Mouse (Mus musculus) olfactory bulb, adult 2 months (tissue): ENCODE measurements around the gene Mbd4. TPM values are rescaled to one million over a fixed set of nuclear protein-coding genes. Genes with fewer than 3 reads are reported as not detected.
A peak's percentile ranks its signal among the peaks of the same experiment; 100 is the strongest.

Source experiments
- H3K27ac ChIP-seq: fragments of 200-500 bp; 2 replicates; pipeline ENCODE4 v1.5.1; 2012; ENCODE audit warnings: low read depth, low read length; ENCODE audit not compliant: insufficient read depth
- H3K4me1 ChIP-seq: fragments of 200-500 bp; 2 replicates; pipeline ENCODE4 v1.6.1; 2012; ENCODE audit warnings: low read length; ENCODE audit not compliant: control insufficient read depth, insufficient read depth
- H3K4me3 ChIP-seq: fragments of 200-500 bp; 2 replicates; pipeline ENCODE4 v1.5.1; 2012; ENCODE audit warnings: mild to moderate bottlenecking, low read depth, low read length, moderate library complexity; ENCODE audit not compliant: insufficient read depth
- CTCF ChIP-seq: fragments of 200-500 bp; IDR thresholded peaks from 2 replicates; pipeline ENCODE4 v1.5.1; 2012; ENCODE audit warnings: low read depth, mild to moderate bottlenecking, low read length, moderate library complexity; ENCODE audit not compliant: insufficient read depth
- POLR2A ChIP-seq: fragments of 200-500 bp; IDR thresholded peaks from 2 replicates; pipeline ENCODE4 v1.6.1; 2012; ENCODE audit warnings: mild to moderate bottlenecking, low read depth, low read length, moderate library complexity; ENCODE audit not compliant: insufficient read depth
- WGBS: fragments of 180-500 bp; shearing (Covaris S2); methylation state at CpG from one replicate; pipeline ENCODE4 v1.1.7; 2018; 5-methylcytosine and 5-hydroxymethylcytosine counted together
- polyA plus RNA-seq: library from polyadenylated mRNA; stranded (reverse); fragments of >200 nt; gene quantifications from 2 replicates; pipeline ENCODE4 v1.2.4, GENCODE M21; 2012; ENCODE audit warnings: low replicate concordance; ENCODE audit not compliant: missing spikeins, insufficient read depth, insufficient read length

Gene Mbd4
- polyA plus RNA-seq: not detected in 2 replicates

DNA sequence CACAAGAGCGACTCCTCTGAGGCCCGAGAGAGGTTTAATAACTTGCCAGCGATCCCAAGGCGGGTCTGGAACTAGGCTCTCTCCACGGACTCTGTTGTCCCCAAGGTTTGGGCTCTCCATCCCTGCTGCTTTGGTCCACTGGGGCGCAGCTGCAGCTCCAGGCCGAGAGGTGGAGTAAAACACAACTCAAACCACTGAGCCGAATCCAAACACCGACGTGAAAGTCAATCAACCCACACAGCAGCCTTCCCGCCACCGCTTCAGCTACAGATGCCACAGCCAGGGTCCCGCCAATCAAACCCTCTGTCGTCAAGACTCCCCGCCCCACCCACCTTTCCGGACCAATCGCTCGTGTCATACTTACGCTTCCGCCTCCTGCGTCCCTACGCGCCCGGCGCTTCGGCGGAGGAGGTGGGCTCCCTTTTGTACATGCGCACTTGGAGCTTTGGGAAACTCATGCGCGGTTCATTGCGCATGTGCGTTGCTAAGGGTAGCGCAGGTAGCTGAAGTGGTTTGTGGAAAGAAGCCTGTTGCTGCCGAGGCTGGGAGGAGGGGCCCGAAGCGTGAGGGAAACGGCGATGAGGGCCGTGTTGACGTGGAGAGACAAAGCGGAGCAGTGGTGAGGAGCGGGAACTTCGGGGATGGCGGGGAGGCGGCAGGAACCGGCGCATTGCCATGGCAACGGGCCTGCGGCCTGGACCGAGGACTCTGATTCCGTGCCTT lies at the start of gene Mbd4, which contains the start of gene Ift122:
TSS of gene Mbd4 (minus strand) at position 281 of the 723 bp plus-strand sequence.
TSS of gene Ift122 (plus strand) at position 380 of the 723 bp plus-strand sequence.
- H3K4me1 ChIP-seq: peaks cover 5% of the 10 kb centered on the region; the same call in 1 of the 2 replicates
- TF ChIP-seq CTCF (no peak), POLR2A (no peak; the same call in none of the 2 replicates)
- WGBS: under 1% methylated on average over 51 of the region's 51 CpGs
- H3K4me3 ChIP-seq: peak within 1 kb of the TSS; percentile 89
- H3K27ac ChIP-seq: peak within 1 kb of the TSS; percentile 81

- WGBS: 53% methylated on average over 3 of the region's 3 CpGs
- no peak for TF ChIP-seq CTCF
- TF ChIP-seq POLR2A: no peak
- H3K4me3 ChIP-seq: no peak overlapping the region
- H3K27ac ChIP-seq: no peak overlapping the region
- peaks cover 8% of the 10 kb centered on the region; the same call in 1 of the 2 replicates for H3K4me1 ChIP-seq
Observed at GRCm38 (mm10) chr6:115902545-115902944, 49.4 kb upstream of the Mbd4 start.

DNA sequence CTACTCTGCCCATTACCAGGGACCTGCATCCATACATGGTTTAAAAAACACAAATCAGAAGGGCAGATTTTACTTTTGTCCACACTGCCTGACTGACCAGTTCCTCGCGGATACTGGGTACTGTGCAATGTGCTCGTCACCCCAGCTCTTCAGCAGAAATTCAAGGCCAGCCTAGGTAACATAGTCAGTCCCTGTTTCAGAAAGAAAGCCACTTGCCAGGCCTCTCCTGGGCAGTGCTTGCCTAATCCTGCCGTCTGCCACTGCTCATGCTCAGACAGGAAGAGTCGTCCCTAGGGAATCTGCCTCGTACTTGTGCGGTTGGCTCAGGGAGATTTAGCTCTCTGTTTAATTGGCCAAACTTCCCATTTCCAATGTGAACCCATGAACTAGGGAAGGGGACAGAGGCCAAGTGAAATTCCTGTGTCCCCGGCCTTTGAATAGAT lies 48.3 kb upstream of the Mbd4 start:
- no peak for TF ChIP-seq POLR2A
- TF ChIP-seq CTCF: no peak
- Histone ChIP-seq H3K27ac (no peak overlapping the region), H3K4me3 (no peak overlapping the region), H3K4me1 (peaks cover 11% of the 10 kb centered on the region)
- 80% methylated on average over 8 of the region's 8 CpGs for WGBS

DNA sequence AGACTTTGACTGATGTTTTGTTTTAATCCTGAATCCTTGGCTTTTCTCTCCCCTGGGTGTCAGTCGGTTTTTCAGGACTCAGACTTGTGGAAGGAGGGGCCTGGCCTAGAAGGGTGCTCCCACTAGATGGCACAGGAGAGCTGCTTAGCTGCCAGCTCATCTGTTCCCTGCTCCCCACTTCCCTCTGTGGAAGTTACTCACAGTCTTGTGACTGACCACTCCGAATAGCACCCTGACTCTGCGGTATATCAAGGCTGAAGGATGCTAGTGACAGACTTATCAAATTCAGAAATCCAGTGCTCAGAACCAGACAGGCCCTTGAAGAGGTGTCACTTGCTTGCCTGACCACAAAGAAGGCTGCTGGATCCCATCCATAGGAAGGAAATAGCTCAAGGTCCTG lies 47.9 kb upstream of the Mbd4 start:
- no peak overlapping the region for H3K4me3 ChIP-seq
- WGBS: 8% methylated on average over 3 of the region's 3 CpGs
- TF ChIP-seq POLR2A (no peak), CTCF (peak; percentile 76)
- peaks cover 11% of the 10 kb centered on the region for H3K4me1 ChIP-seq
- H3K27ac ChIP-seq: no peak overlapping the region

DNA sequence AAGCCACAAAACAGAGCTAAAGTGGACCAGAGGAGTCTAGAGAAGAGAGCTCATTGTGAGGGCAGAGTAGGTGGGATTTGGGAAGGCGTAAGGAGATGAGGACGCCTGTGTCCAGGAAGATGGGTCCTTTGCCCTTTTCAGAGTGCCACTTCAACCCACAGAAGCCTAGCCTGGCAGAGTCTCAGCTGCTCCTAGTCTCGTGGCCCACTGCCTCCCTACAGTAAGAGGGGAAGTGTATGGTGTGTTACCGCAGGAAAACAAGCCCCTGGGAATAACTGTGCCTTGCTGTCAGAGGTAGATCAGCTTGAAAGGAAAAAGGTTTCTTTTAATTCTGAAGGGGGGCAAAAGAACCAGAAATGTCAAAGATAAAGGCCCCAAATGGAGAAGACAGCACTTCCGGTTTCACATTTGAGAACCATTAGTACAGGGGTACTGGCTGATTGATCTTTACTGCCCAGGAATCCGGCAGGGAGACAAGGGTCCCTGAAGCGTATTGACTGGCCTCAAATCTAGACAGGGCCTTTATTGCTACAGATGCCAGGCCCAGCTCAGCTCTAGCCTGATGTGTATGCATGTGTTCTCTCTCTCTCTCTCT lies 44.9 kb upstream of the Mbd4 start:
- H3K4me3 ChIP-seq: no peak overlapping the region
- 81% methylated on average over 7 of the region's 7 CpGs for WGBS
- TF ChIP-seq CTCF (no peak), POLR2A (no peak)
- peaks cover 11% of the 10 kb centered on the region for H3K4me1 ChIP-seq
- H3K27ac ChIP-seq: no peak overlapping the region

- Histone ChIP-seq H3K4me1 (peaks cover 12% of the 10 kb centered on the region), H3K27ac (0 out of 2 replicates have a peak overlapping the region, but pooled peaks have one; percentile 15), H3K4me3 (no peak overlapping the region)
- 73% methylated on average over 4 of the region's 4 CpGs for WGBS
- TF ChIP-seq CTCF: no peak
- no peak for TF ChIP-seq POLR2A
Observed at GRCm38 (mm10) chr6:115897117-115897516, 43.9 kb upstream of the Mbd4 start.

DNA sequence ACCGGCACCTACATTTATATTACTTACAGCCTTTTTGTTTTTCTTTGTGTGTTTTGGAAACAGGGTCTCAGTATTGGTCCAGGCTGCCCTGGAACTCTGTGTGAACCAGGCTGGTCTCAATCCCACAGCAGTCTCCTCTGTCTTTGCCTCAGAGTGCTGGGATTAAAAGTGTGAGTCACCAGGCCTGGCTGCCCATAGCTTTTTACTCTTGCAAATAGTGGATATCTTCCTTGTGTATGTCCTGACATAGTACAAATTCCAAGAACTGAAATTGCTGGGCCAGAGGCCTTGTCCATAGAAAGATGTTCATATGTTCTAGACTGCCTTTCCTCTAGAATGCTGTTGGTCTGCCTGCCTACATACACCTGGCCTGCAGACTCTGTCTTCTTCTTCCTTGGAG lies 43.2 kb upstream of the Mbd4 start:
- no peak overlapping the region for H3K27ac ChIP-seq
- 31% methylated on average over 1 of the region's 1 CpGs for WGBS
- H3K4me1 ChIP-seq: peaks cover 13% of the 10 kb centered on the region
- H3K4me3 ChIP-seq: no peak overlapping the region
- no peak for TF ChIP-seq CTCF
- TF ChIP-seq POLR2A: no peak

DNA sequence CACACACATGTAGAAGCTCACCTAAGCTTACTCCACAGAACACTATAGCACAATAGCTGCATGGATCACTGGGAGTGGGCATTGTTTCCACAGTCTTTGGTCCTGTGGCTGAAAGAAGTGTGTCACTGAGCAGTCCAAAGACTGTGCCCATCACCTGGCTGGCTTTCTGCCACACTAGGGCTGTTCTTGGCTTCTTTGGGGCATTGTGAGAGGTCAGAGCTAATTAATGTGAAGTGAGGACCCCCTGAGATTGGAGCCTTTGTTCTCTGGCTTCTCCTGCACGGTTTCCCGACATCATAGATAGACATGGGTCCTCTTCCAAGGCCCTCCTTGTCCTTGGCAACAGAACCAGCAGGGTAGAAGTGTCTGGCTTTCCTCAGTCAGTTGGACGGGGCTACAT lies 39.2 kb upstream of the Mbd4 start:
- 46% methylated on average over 3 of the region's 3 CpGs for WGBS
- TF ChIP-seq CTCF (no peak), POLR2A (no peak)
- Histone ChIP-seq H3K4me3 (no peak overlapping the region), H3K27ac (no peak overlapping the region), H3K4me1 (peaks cover 21% of the 10 kb centered on the region)

DNA sequence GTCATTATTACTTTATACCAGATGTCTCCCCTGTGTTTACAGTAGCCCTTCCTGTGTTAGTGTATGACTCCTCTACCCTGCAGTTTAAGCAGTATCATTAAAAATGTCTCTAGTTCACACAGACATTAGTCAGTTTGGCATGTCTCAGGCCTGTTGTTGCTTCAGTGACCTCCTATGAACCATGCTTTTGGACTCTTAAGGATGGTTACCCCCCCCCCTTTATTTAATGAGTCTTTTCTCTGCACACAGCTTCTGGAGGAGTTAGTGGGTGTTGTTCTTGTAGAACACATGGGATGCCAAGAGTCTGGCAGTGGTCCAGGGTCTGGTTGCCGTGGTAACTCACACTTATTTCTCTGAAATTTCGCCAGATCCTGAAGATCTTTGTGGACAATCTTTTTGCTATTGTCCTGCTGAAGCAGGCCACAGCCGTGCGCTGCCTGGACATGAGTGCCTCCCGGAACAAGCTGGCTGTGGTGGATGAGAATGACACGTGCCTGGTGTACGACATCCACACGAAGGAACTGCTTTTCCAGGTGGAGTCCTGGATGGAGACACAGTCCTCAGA lies 38.4 kb upstream of the Mbd4 start:
- H3K4me1 ChIP-seq: peaks cover 18% of the 10 kb centered on the region
- peak overlapping the region; percentile 30; the same call in 1 of the 2 replicates for H3K27ac ChIP-seq
- WGBS: 19% methylated on average over 8 of the region's 8 CpGs
- TF ChIP-seq POLR2A: no peak
- H3K4me3 ChIP-seq: no peak overlapping the region

DNA sequence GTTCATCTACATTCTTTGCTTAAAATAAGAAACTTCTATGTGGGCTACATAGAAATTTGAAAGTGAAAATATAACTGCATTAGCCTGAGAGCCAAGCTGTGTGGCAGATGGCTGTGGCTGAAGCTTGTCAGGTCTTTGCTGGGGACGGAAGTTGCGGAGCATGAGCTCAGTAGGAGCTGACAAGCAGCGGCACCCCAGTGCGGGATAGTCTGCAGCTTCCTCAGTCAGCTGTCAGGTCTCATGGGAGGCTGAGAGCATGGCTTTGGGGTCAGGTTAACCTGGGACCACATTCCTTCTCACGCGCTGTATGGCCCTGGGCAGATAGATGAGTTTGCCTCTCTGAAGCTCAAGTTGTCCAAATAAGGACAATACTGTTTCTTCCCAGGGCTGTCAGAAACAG lies 37.9 kb upstream of the Mbd4 start:
- peak overlapping the region; percentile 27; the same call in 1 of the 2 replicates for H3K27ac ChIP-seq
- H3K4me1 ChIP-seq: peaks cover 18% of the 10 kb centered on the region
- WGBS: 54% methylated on average over 6 of the region's 6 CpGs
- TF ChIP-seq CTCF: no peak
- no peak for TF ChIP-seq POLR2A
- H3K4me3 ChIP-seq: no peak overlapping the region
